Mouse (Mus musculus) heart, adult 9 months (tissue): ENCODE data around the gene Lats1.

ENCODE experiments used
- DNase-seq, 2 experiments: peaks; one replicate each; pipeline ENCODE4 v3.0.0; 2022; ENCODE audit warnings: low spot score in 2 of 2

Lats1 gene

GRCm38 (mm10) chr10:7680731-7681301 is at the start of gene Lats1, which contains the start of gene Pcmt1:
Gene Lats1 (plus strand): TSS chr10:7681214.
Gene Pcmt1 (minus strand): TSS chr10:7681136.
- DNase-seq: peak; percentile 85 to 87

- no peak for DNase-seq
Observed at GRCm38 (mm10) chr10:7640366-7640765, 40.6 kb upstream of the Lats1 start.

GRCm38 (mm10) chr10:7645911-7646310 is 35.1 kb upstream of the Lats1 start:
- DNase-seq: no peak

GRCm38 (mm10) chr10:7649059-7649458 is 32.0 kb upstream of the Lats1 start:
- no peak for DNase-seq

- no peak for DNase-seq
Observed at GRCm38 (mm10) chr10:7651057-7651456, 30.0 kb upstream of the Lats1 start.

DNA sequence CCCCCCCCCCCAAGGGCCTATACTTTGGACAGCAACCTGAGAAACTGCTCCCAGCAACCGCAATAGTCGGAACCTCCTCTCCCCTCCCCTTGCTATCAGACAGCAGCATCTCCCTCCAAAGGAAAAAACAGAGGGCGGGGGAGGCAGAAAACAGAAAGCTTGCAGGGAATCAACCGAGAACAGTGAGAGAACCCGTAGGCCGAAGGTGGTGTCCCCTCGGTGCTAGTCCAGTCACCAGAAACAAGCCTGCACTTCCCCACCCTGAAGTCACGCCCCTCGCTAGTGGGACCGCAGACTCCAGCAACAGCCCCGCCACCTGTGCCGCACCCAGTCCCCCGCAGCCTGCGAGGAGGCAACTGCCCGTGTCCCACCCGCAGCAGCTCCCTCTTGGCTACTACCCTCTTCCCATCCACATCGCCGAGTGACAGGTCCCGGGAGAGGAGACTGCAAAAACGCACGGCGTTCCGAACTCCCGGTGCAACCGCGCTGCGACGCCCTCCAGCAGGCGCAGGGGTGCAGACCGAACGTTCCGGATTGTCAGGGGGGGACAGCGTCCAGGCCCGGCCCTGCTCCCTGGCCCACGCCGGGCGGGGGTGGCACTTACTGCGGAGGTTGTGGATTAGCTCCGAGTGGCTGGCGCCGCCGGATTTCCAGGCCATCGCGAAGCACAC is 18.4 kb upstream of the Lats1 start:
- DNase-seq: no peak

- peak; percentile 92 to 94 for DNase-seq
Observed at GRCm38 (mm10) chr10:7663159-7664026, 17.6 kb upstream of the Lats1 start.

DNA sequence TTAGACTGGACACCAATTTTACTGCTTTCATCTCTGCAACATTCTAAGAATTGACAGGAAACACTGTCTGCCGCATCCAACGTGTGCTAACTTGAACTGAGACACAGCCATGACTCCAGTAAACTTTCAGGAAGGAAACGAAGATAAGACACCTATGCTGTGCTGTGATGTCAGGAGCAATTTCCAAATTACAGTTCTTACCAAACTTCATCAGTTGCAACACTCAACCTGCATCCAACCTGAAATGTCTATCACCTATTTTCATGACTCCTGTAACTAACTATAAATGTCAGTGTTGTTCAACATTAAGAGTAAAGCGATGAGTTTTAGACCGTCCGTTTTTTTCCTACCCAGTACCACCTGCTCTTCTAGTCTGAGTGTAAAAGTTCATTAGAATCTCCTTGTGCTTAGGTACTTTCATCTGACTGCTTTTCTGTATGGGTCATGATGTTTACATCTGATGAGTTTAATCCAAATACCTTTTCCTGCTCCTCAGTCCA is 16.9 kb upstream of the Lats1 start:
- no peak for DNase-seq

DNA sequence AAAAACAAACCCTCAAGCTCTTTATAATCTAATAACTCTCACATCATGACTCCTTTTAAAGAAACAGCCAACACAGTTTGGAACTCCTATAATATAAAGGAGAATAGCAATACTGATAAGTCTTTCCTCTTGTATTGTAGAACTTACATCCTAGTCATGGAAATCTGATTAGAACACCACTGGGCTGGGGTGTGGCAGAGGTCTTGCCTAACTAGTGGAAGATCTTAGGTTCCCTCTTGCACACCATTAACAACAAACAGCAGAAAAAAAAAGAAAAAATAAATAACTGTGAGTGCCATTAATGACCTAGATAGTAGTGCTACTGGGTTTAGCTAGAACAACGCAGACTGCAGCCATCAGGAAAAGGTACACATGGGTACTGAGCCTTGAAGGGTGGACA is 16.1 kb upstream of the Lats1 start:
- no peak for DNase-seq

DNA sequence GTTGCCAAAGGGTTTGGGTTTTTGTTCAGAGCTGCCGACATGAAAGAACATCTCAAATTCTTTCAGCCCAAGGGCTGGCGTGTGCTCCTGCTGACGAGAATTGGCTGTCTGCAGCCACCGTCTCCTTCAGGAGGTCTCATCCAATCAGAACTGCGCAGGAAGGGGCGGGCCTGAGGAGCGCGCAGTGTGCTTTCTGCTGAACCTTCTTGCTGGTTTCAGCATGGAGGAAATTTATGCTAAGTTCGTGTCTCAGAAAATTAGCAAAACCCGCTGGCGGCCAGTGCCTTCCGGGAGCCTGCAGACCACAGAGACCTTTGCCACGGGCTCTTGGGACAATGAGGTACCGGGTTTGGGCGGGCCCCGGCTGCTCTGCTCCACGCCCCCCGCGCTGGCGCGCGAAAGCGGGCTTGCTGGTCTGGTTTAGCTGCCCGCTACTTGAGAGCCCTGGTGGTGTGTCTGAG is 13.6 kb upstream of the Lats1 start, which contains the start of gene Nup43:
Nup43 (plus strand) TSS at position 162 of the 461 bp plus-strand sequence.
- DNase-seq: peak; percentile 87 to 89

- DNase-seq: no peak
Observed at GRCm38 (mm10) chr10:7673673-7674072, 7.3 kb upstream of the Lats1 start.

DNA sequence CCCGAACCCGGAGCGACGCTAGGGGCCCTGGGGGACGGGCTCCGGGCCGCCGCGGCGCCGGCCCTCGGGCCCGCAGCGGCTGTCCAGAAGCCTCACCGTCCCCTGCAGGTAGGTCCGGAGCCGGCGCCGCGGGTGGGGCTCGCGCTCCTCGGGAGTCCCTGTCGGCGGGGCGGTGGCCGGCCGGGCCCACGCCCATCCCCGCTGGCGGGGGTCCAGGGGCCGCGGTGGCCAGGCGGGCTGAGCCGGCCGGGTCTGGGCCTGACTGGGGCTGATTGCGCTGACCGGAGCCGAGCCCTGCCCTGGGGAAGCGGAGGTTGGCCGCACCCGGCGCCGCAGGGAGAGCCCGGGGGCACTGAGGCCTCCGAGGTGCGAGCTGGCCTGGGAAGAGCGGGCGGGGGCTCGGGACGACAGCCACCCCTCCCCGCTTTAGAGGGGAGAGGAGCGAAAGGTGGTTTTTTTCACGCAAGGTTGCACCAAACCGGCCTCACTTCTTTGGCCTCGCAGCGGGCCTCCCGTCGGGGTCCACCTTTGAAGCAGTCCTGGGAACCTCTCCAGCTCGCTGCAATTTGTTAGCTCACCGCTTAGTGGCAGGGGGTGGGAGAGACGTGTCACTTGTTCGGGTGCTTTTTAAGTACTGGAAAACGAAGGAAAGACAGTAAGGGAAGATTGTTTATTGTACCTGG is 470 bp downstream of the Lats1 start:
- DNase-seq: peak; percentile 71 to 72

GRCm38 (mm10) chr10:7682249-7682648 is 1.2 kb downstream of the Lats1 start:
- no peak for DNase-seq

DNA sequence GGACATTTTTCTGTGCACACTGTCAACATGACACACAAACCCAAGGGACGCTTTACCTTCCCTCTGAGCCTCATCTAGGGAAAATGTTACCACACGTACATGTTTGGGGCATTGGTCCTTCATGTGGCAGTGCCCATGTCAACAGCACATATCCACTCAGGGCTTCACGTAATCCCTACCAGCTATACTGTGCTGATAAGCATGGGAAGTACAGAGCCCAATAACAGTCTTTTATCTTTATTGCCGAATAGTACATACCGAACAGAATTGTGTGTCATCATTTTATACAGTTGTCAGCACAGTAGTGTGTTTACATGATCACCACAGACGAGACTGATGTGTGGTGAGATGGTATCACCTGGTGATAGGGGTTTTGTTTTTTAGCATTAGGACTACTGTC is 5.9 kb downstream of the Lats1 start:
- DNase-seq: no peak

DNA sequence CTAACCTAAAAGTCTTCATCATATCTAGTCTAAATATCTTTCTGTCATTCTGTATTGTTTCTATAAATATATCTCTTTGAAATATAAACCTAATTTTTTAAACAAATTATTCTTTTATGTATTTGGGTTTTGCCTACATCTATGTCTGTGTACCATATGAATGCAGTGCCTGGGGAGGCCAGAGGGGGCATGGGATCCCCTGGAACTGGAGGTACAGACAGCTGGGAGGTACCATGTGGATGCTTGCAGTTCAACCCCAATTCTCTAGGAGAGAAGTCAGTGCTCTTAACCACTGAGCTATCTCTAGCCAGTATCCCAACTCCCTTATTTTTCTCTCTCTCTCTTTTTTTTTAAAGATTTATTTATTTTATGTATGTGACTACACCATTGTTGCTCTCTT is 14.3 kb downstream of the Lats1 start:
- no peak for DNase-seq

GRCm38 (mm10) chr10:7700120-7700519 is 19.1 kb downstream of the Lats1 start:
- no peak for DNase-seq

- no peak for DNase-seq
Observed at GRCm38 (mm10) chr10:7702586-7702985, 21.6 kb downstream of the Lats1 start.

GRCm38 (mm10) chr10:7710121-7710520 is 29.1 kb downstream of the Lats1 start:
- no peak for DNase-seq

DNA sequence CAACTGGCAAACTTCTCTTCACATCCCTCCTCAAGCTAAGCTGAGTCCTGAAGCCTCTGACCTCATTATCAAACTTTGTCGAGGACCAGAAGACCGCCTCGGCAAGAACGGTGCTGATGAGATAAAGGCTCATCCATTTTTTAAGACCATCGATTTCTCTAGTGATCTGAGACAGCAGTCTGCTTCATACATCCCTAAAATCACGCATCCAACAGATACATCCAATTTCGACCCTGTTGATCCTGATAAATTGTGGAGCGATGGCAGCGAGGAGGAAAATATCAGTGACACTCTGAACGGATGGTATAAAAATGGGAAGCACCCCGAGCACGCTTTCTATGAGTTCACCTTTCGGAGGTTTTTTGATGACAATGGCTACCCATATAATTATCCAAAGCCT is 31.5 kb downstream of the Lats1 start:
- no peak for DNase-seq

GRCm38 (mm10) chr10:7715056-7715455 is 34.0 kb downstream of the Lats1 start:
- no peak for DNase-seq

- peak; percentile 91 to 93 for DNase-seq
Observed at GRCm38 (mm10) chr10:7725751-7726500, 44.9 kb downstream of the Lats1 start, which contains the start of gene Katna1. Gene Katna1 (plus strand): TSS chr10:7726000.
